ENCODE assay signal across 12 mouse cellular contexts in genomic region chr12:11196830-11197229, GRCm38 (mm10). TPM values are rescaled to one million over a fixed set of nuclear protein-coding genes. Genes with fewer than 3 reads are reported as not detected.
DNase-seq lines count a peak whose midpoint lies in the region; ATAC-seq and TF ChIP-seq lines count a peak whose summit lies in the region.
"Had no signal": no experiment of that assay in that cellular context is flagged by ENCODE, and none has a peak within 500 bp of the region (broad histone marks: within the 10 kb centered on the region; RNA-seq: fewer than 3 reads in every experiment).

No protein-coding gene starts in this region.

- no peaks in the 10 kb centered on the region for H3K27me3 ChIP-seq in heart, embryonic 14.5 days (ENCODE audit: control insufficient read depth, insufficient read depth, low read length)
- H3K27me3 ChIP-seq in heart, embryonic 11.5 days (ENCODE audit: control insufficient read depth, insufficient read depth, low read length): no peaks in the 10 kb centered on the region
- no peaks in the 10 kb centered on the region for H3K27me3 ChIP-seq in lung, postnatal 0 days (replicated peaks; ENCODE audit: insufficient read depth, low read length)
- no peaks in the 10 kb centered on the region for H3K27me3 ChIP-seq in embryonic facial prominence, embryonic 14.5 days (replicated peaks; ENCODE audit: control insufficient read depth, insufficient read depth, low read length)
- H3K27me3 ChIP-seq in liver, embryonic 15.5 days: no peaks in the 10 kb centered on the region

- H3K36me3 ChIP-seq in heart, embryonic 14.5 days (ENCODE audit: control insufficient read depth, insufficient read depth, low read length): no peaks in the 10 kb centered on the region
- H3K36me3 ChIP-seq in heart, embryonic 11.5 days (ENCODE audit: control insufficient read depth, insufficient read depth, low read length): no peaks in the 10 kb centered on the region
- H3K36me3 ChIP-seq in lung, postnatal 0 days (ENCODE audit: insufficient read depth, low read length): no peaks in the 10 kb centered on the region
- H3K36me3 ChIP-seq in embryonic facial prominence, embryonic 14.5 days (ENCODE audit: control insufficient read depth, insufficient read depth, low read length): no peaks in the 10 kb centered on the region
- no peaks in the 10 kb centered on the region for H3K36me3 ChIP-seq in liver, embryonic 15.5 days (replicated peaks)

- H3K9me3 ChIP-seq in heart, embryonic 14.5 days (ENCODE audit: control insufficient read depth, low read length): no peaks in the 10 kb centered on the region
- H3K9me3 ChIP-seq in heart, embryonic 11.5 days (replicated peaks; ENCODE audit: control insufficient read depth, low read length): no peaks in the 10 kb centered on the region
- no peaks in the 10 kb centered on the region for H3K9me3 ChIP-seq in lung, postnatal 0 days (ENCODE audit: low read length)
- H3K9me3 ChIP-seq in embryonic facial prominence, embryonic 14.5 days (ENCODE audit: control insufficient read depth, low read length): no peaks in the 10 kb centered on the region
- H3K9me3 ChIP-seq in liver, embryonic 15.5 days (replicated peaks): no peaks in the 10 kb centered on the region

- ATAC-seq in heart, embryonic 14.5 days (ENCODE audit: insufficient number of reproducible peaks, insufficient read depth, low FRiP score, low read depth): no peak
- no peak for ATAC-seq in heart, embryonic 11.5 days (replicated peaks; ENCODE audit: insufficient number of reproducible peaks, low FRiP score, low TSS enrichment)
- ATAC-seq in lung, postnatal 0 days: no peak
- ATAC-seq in embryonic facial prominence, embryonic 14.5 days (ENCODE audit: low read depth): no peak
- no peak for ATAC-seq in liver, embryonic 15.5 days (ENCODE audit: insufficient read depth)

- H3K27ac ChIP-seq in heart, embryonic 14.5 days (replicated peaks in 1 of 2; ENCODE audit: control insufficient read depth in 1 of 2, insufficient read depth in 1 of 2, low read depth in 2 of 2, low read length in 2 of 2): no peak overlapping the region
- H3K27ac ChIP-seq in heart, embryonic 11.5 days (ENCODE audit: low read depth, low read length): no peak overlapping the region
- no peak overlapping the region for H3K27ac ChIP-seq in lung, postnatal 0 days (ENCODE audit: low read length)
- H3K27ac ChIP-seq in embryonic facial prominence, embryonic 14.5 days (replicated peaks; ENCODE audit: low read depth, low read length): no peak overlapping the region
- H3K27ac ChIP-seq in liver, embryonic 15.5 days (replicated peaks): no peak overlapping the region

- H3K4me1 ChIP-seq in heart, embryonic 14.5 days (ENCODE audit: control insufficient read depth in 2 of 2, insufficient read depth in 2 of 2, low read length in 2 of 2): peaks cover 0 to 4% of the 10 kb centered on the region in 2 experiments; a peak in 1 of 4 replicates
- 0 out of 2 replicates have a peak, but pooled peaks cover 2% of the 10 kb centered on the region for H3K4me1 ChIP-seq in heart, embryonic 11.5 days (ENCODE audit: control insufficient read depth, insufficient read depth, low read length)
- H3K4me1 ChIP-seq in lung, postnatal 0 days (ENCODE audit: insufficient read depth, low read depth, low read length): no peaks in the 10 kb centered on the region
- H3K4me1 ChIP-seq in lung, adult 2 months (ENCODE audit: control insufficient read depth, insufficient read depth, low read length): 0 out of 2 replicates have a peak, but pooled peaks cover 2% of the 10 kb centered on the region
- H3K4me1 ChIP-seq in embryonic facial prominence, embryonic 14.5 days (ENCODE audit: control insufficient read depth, insufficient read depth, low read length): no peaks in the 10 kb centered on the region
- no peaks in the 10 kb centered on the region for H3K4me1 ChIP-seq in liver, embryonic 15.5 days (replicated peaks)

- H3K4me2 ChIP-seq in heart, embryonic 14.5 days (ENCODE audit: low read length): peak overlapping the region; percentile 61
- H3K4me2 ChIP-seq in heart, embryonic 11.5 days: no peak overlapping the region; the same call in 1 of the 2 replicates
- H3K4me2 ChIP-seq in lung, postnatal 0 days (replicated peaks; ENCODE audit: low read depth, low read length): peak overlapping the region; percentile 37; the same call in 1 of the 2 replicates
- H3K4me2 ChIP-seq in embryonic facial prominence, embryonic 14.5 days (ENCODE audit: low read depth, low read length): peak overlapping the region; percentile 49; the same call in 1 of the 2 replicates
- peak overlapping the region; percentile 41; the same call in 1 of the 2 replicates for H3K4me2 ChIP-seq in liver, embryonic 15.5 days

- TF ChIP-seq EP300 in lung, postnatal 0 days (IDR thresholded peaks at IDR 0.05): no peak

- intact Hi-C loops in gastrocnemius, postnatal 14 days (cut with DNase I; ENCODE audit: low total_unique reads): loop anchor here (5.0 kb wide), 2 partner anchors 70 to 140 kb away; partner anchors contain the start of genes Gen1 and Smc6

- TF ChIP-seq CTCF in lung, postnatal 0 days (IDR thresholded peaks at IDR 0.05): no peak
- TF ChIP-seq CTCF in lung, adult 2 months (IDR thresholded peaks at IDR 0.05; ENCODE audit: insufficient read depth, low read length): no peak

- no peak overlapping the region; a peak in 1 of 4 replicates for H3K4me3 ChIP-seq in heart, embryonic 14.5 days (ENCODE audit: control insufficient read depth in 1 of 2, insufficient read depth in 1 of 2, low read depth in 1 of 2, low read length in 2 of 2)
- no peak overlapping the region for H3K4me3 ChIP-seq in heart, embryonic 11.5 days (ENCODE audit: low read depth, low read length)
- no peak overlapping the region for H3K4me3 ChIP-seq in lung, postnatal 0 days (ENCODE audit: low read depth, low read length)
- no peak overlapping the region for H3K4me3 ChIP-seq in lung, adult 2 months (replicated peaks; ENCODE audit: extremely low read depth, low read depth, low read length)
- peak overlapping the region; percentile 8; the same call in 1 of the 2 replicates for H3K4me3 ChIP-seq in embryonic facial prominence, embryonic 14.5 days (ENCODE audit: low read depth, low read length)
- no peak overlapping the region for H3K4me3 ChIP-seq in liver, embryonic 15.5 days (replicated peaks)
- H3K4me3 ChIP-seq: erythroblast, embryonic 14.5 days had no signal

- no peak for DNase-seq in lung, postnatal 0 days (ENCODE audit: low spot score)
- DNase-seq in lung, adult 2 months: no peak
- DNase-seq in embryonic facial prominence, embryonic 14.5 days (ENCODE audit: low spot score): no peak
- no peak for DNase-seq in right cerebral cortex, postnatal 4 days
- no peak for DNase-seq in gastrocnemius, postnatal 14 days

- no peak overlapping the region for H3K9ac ChIP-seq in heart, embryonic 14.5 days (ENCODE audit: low read length)
- H3K9ac ChIP-seq in heart, embryonic 11.5 days (ENCODE audit: low read depth, low read length): no peak overlapping the region
- no peak overlapping the region for H3K9ac ChIP-seq in lung, postnatal 0 days (replicated peaks; ENCODE audit: low read depth)
- H3K9ac ChIP-seq in embryonic facial prominence, embryonic 14.5 days (ENCODE audit: low read depth, low read length): no peak overlapping the region
- H3K9ac ChIP-seq in liver, embryonic 15.5 days: no peak overlapping the region

- TF ChIP-seq POLR2A in lung, adult 2 months (IDR thresholded peaks at IDR 0.05; ENCODE audit: borderline replicate concordance, extremely low read depth, low read depth, low read length): no peak

- 40% methylated on average over 5 of the region's 5 CpGs for WGBS in heart, embryonic 14.5 days
- WGBS in heart, embryonic 11.5 days (ENCODE audit: insufficient replicate concordance): 35% methylated on average over 5 of the region's 5 CpGs
- WGBS in lung, postnatal 0 days: 48% methylated on average over 5 of the region's 5 CpGs
- whole genome bisulfite sequencing in lung, adult 2 months: 56% methylated on average over 5 of the region's 5 CpGs
- WGBS in embryonic facial prominence, embryonic 14.5 days: 52% methylated on average over 5 of the region's 5 CpGs
- WGBS in liver, embryonic 15.5 days (ENCODE audit: insufficient replicate concordance): 36% methylated on average over 5 of the region's 5 CpGs

RNA-seq across cellular contexts. Expression of gene Msgn1, which starts 11.9 kb away (rescaled TPM):
- 0.35 and 0.47 TPM in 2 replicates for polyA plus RNA-seq in heart, embryonic 14.5 days (2014; fragmentation: Nextera tagmentation; extraction: Ambion mirVana)
- not detected in 2 replicates for polyA plus RNA-seq in heart, embryonic 11.5 days (2014; fragmentation: Nextera tagmentation; extraction: Ambion mirVana)
- not detected in 2 replicates for polyA plus RNA-seq in lung, postnatal 0 days (2015; fragmentation: Nextera tagmentation; extraction: Ambion mirVana)
- not detected in 2 replicates for polyA plus RNA-seq in lung, adult 2 months (2012; rRNA removed)
- 0.37 TPM in 1 of 2 replicates, not detected in the other for polyA plus RNA-seq in embryonic facial prominence, embryonic 14.5 days (2014; fragmentation: Nextera tagmentation; extraction: Ambion mirVana)
- polyA plus RNA-seq in liver, embryonic 15.5 days (2015; fragmentation: Nextera tagmentation; extraction: Ambion mirVana): not detected in 2 replicates
- total RNA-seq in gastrocnemius, postnatal 14 days (2021): not detected
- total RNA-seq: gastrocnemius, postnatal 36 days; left cerebral cortex, adult 8-10 months had no signal
- polyA plus RNA-seq: erythroblast, embryonic 14.5 days; neural tube, embryonic 11.5 days had no signal

RNA-seq across cellular contexts. Expression of gene Kcns3, which starts 46.0 kb away (rescaled TPM):
- polyA plus RNA-seq in heart, embryonic 14.5 days (2014; fragmentation: Nextera tagmentation; extraction: Ambion mirVana): 0.23 and 0.30 TPM in 2 replicates
- polyA plus RNA-seq in heart, embryonic 11.5 days (2014; fragmentation: Nextera tagmentation; extraction: Ambion mirVana): 0.50 and 0.66 TPM in 2 replicates
- 8.8 and 11.0 TPM in 2 replicates for polyA plus RNA-seq in lung, postnatal 0 days (2015; fragmentation: Nextera tagmentation; extraction: Ambion mirVana)
- 8.2 and 10.0 TPM in 2 replicates for polyA plus RNA-seq in lung, adult 2 months (2012; rRNA removed)
- 4.3 and 4.6 TPM in 2 replicates for polyA plus RNA-seq in embryonic facial prominence, embryonic 14.5 days (2014; fragmentation: Nextera tagmentation; extraction: Ambion mirVana)
- polyA plus RNA-seq in liver, embryonic 15.5 days (2015; fragmentation: Nextera tagmentation; extraction: Ambion mirVana): 0.07 and 0.13 TPM in 2 replicates
- 1 to 10 TPM in 1 of 2 experiments, under 1 TPM in 1; 0.82 to 1.0 TPM for total RNA-seq in gastrocnemius, postnatal 14 days (2021)
- polyA plus RNA-seq: erythroblast, embryonic 14.5 days had no signal
